Mouse (Mus musculus) adrenal gland, postnatal 0 days (tissue): ENCODE data around the gene Mapkbp1. TPM values are rescaled to one million over a fixed set of nuclear protein-coding genes. Genes with fewer than 3 reads are reported as not detected.

ENCODE experiments used
- microRNA-seq: library from miRNA; unstranded; fragments of <30 nt; microRNA quantifications from one replicate; pipeline ENCODE4, GENCODE M21; 2016; ENCODE audit warnings: borderline replicate concordance; ENCODE audit not compliant: insufficient number of aligned reads
- polyA plus RNA-seq: library from polyadenylated mRNA; unstranded; fragments of >200 nt; fragmentation: Nextera tagmentation; extraction: Ambion mirVana; gene quantifications from 2 replicates; pipeline ENCODE4 v1.2.1, GENCODE M21; 2015

The Mapkbp1 gene
- 2.2 TPM in 2 replicates for polyA plus RNA-seq

GRCm38 (mm10) chr2:119972537-119972879 is at the start of gene Mapkbp1:
Mapkbp1 (plus strand) TSS chr2:119972699.

GRCm38 (mm10) chr2:120026984-120027949 is 54.8 kb downstream of the Mapkbp1 start, which contains the start of the genes Jmjd7 and Gm28042:
Jmjd7 (plus strand) TSS chr2:120027483.
Gm28042 (plus strand) TSS chr2:120027493.

GRCm38 (mm10) chr2:120032726-120033467 is 60.4 kb downstream of the Mapkbp1 start, which contains the start of gene Pla2g4b:
Pla2g4b (plus strand) TSS chr2:120033417.

Small RNAs within 50 kb of the gene (microRNA-seq; reads per million reads assigned to microRNA genes)
- gene Mir7665, result not detected

Other genes starting within 250 kb of the Mapkbp1 start
- gene Itpka, start 230.4 kb upstream of the Mapkbp1 start, polyA plus RNA-seq, result 1.9 and 3.1 TPM in 2 replicates
- gene Ltk, start 212.3 kb upstream of the Mapkbp1 start, polyA plus RNA-seq, result 0.65 and 1.1 TPM in 2 replicates
- 10.3 and 16.3 TPM in 2 replicates for gene Rpap1, start 185.2 kb upstream of the Mapkbp1 start, polyA plus RNA-seq
- 6.6 and 7.1 TPM in 2 replicates for gene Tyro3, start 175.0 kb upstream of the Mapkbp1 start, polyA plus RNA-seq
- gene Mga, start 75.5 kb upstream of the Mapkbp1 start, polyA plus RNA-seq, result 12.7 and 16.0 TPM in 2 replicates
- gene Jmjd7, start 54.8 kb downstream of the Mapkbp1 start, polyA plus RNA-seq, result 17.9 and 18.9 TPM in 2 replicates
- gene Gm28042, start 54.8 kb downstream of the Mapkbp1 start, polyA plus RNA-seq, result 0.52 and 1.0 TPM in 2 replicates
- gene Pla2g4b, start 60.7 kb downstream of the Mapkbp1 start, polyA plus RNA-seq, result 0.16 and 0.55 TPM in 2 replicates
- gene Ehd4, start 181.9 kb downstream of the Mapkbp1 start, polyA plus RNA-seq, result 30.5 and 43.9 TPM in 2 replicates